14 mouse cellular contexts compared by ENCODE assay signal in genomic region chr10:63583798-63584374, GRCm38 (mm10).
DNase-seq lines count a peak whose midpoint lies in the region; ATAC-seq and TF ChIP-seq lines count a peak whose summit lies in the region.
"Had no signal": no experiment of that assay in that cellular context is flagged by ENCODE, and none has a peak within 500 bp of the region (broad histone marks: within the 10 kb centered on the region; RNA-seq: fewer than 3 reads in every experiment).

No protein-coding gene starts in this region.

- no peak for TF ChIP-seq CTCF in stomach, postnatal 0 days (IDR thresholded peaks at IDR 0.05; ENCODE audit: low read depth)
- TF ChIP-seq CTCF in forebrain, postnatal 0 days (IDR thresholded peaks at IDR 0.05; ENCODE audit: low read depth), result no peak
- TF ChIP-seq CTCF in layer of hippocampus, adult 2 months (conservative IDR thresholded peaks at IDR 0.05), result no peak

- H3K4me3 ChIP-seq in kidney, embryonic 15.5 days (replicated peaks), result peak overlapping the region; percentile 8; the same call in 1 of the 2 replicates
- H3K4me3 ChIP-seq in stomach, embryonic 14.5 days (ENCODE audit: low read depth, low read length), result no peak overlapping the region
- no peak overlapping the region for H3K4me3 ChIP-seq in stomach, postnatal 0 days (ENCODE audit: low read depth, low read length)
- H3K4me3 ChIP-seq in forebrain, postnatal 0 days (ENCODE audit: low read depth, low read length), result no peak overlapping the region; the same call in 1 of the 2 replicates
- H3K4me3 ChIP-seq in stomach, embryonic 16.5 days (replicated peaks; ENCODE audit: low read length), result no peak overlapping the region
- H3K4me3 ChIP-seq in layer of hippocampus, adult 2 months, result no peak overlapping the region
- H3K4me3 ChIP-seq: myocyte had no signal

- WGBS in kidney, embryonic 15.5 days, result 73% methylated on average over 20 of the region's 20 CpGs
- 63% methylated on average over 20 of the region's 20 CpGs for WGBS in stomach, embryonic 14.5 days
- 69% methylated on average over 20 of the region's 20 CpGs for WGBS in stomach, postnatal 0 days
- WGBS in forebrain, postnatal 0 days, result 80% methylated on average over 20 of the region's 20 CpGs
- whole genome bisulfite sequencing in stomach, embryonic 16.5 days, result 62% methylated on average over 20 of the region's 20 CpGs

- H3K4me2 ChIP-seq in kidney, embryonic 15.5 days, result peak overlapping the region; percentile 41
- H3K4me2 ChIP-seq in stomach, embryonic 14.5 days (replicated peaks; ENCODE audit: low read depth, low read length), result peak overlapping the region; percentile 22; the same call in 1 of the 2 replicates
- no peak overlapping the region for H3K4me2 ChIP-seq in stomach, postnatal 0 days (replicated peaks; ENCODE audit: low read depth)
- peak overlapping the region; percentile 6; the same call in 1 of the 2 replicates for H3K4me2 ChIP-seq in forebrain, postnatal 0 days (ENCODE audit: low read depth)
- peak overlapping the region; percentile 29 for H3K4me2 ChIP-seq in stomach, embryonic 16.5 days (ENCODE audit: low read depth, low read length)

- no peaks in the 10 kb centered on the region for H3K4me1 ChIP-seq in kidney, embryonic 15.5 days
- no peaks in the 10 kb centered on the region for H3K4me1 ChIP-seq in stomach, embryonic 14.5 days (ENCODE audit: control insufficient read depth, insufficient read depth, low read length)
- H3K4me1 ChIP-seq in stomach, postnatal 0 days (replicated peaks; ENCODE audit: control insufficient read depth, insufficient read depth), result no peaks in the 10 kb centered on the region
- no peaks in the 10 kb centered on the region for H3K4me1 ChIP-seq in forebrain, postnatal 0 days (ENCODE audit: insufficient read depth)
- no peaks in the 10 kb centered on the region for H3K4me1 ChIP-seq in stomach, embryonic 16.5 days (ENCODE audit: control insufficient read depth, insufficient read depth, low read length)

- H3K27ac ChIP-seq in kidney, embryonic 15.5 days, result no peak overlapping the region
- H3K27ac ChIP-seq in stomach, embryonic 14.5 days (ENCODE audit: low read length), result no peak overlapping the region
- H3K27ac ChIP-seq in stomach, postnatal 0 days (replicated peaks), result no peak overlapping the region
- H3K27ac ChIP-seq in forebrain, postnatal 0 days (ENCODE audit: low read depth, low read length), result no peak overlapping the region
- H3K27ac ChIP-seq in stomach, embryonic 16.5 days (ENCODE audit: low read length), result no peak overlapping the region
- no peak overlapping the region for H3K27ac ChIP-seq in layer of hippocampus, adult 2 months

- no peaks in the 10 kb centered on the region for H3K9me3 ChIP-seq in kidney, embryonic 15.5 days (replicated peaks)
- no peaks in the 10 kb centered on the region for H3K9me3 ChIP-seq in stomach, embryonic 14.5 days (ENCODE audit: control insufficient read depth, low read depth, low read length)
- no peaks in the 10 kb centered on the region for H3K9me3 ChIP-seq in stomach, postnatal 0 days (ENCODE audit: control insufficient read depth, low read length)
- no peaks in the 10 kb centered on the region for H3K9me3 ChIP-seq in forebrain, postnatal 0 days (ENCODE audit: low read length)
- no peaks in the 10 kb centered on the region for H3K9me3 ChIP-seq in stomach, embryonic 16.5 days (replicated peaks; ENCODE audit: control insufficient read depth, low read length)

- H3K9ac ChIP-seq in kidney, embryonic 15.5 days, result no peak overlapping the region
- no peak overlapping the region for H3K9ac ChIP-seq in stomach, embryonic 14.5 days (replicated peaks; ENCODE audit: low read depth, low read length)
- no peak overlapping the region for H3K9ac ChIP-seq in stomach, postnatal 0 days (ENCODE audit: low read length)
- H3K9ac ChIP-seq in forebrain, postnatal 0 days, result no peak overlapping the region
- no peak overlapping the region for H3K9ac ChIP-seq in stomach, embryonic 16.5 days (ENCODE audit: low read length)

- TF ChIP-seq EP300 in stomach, postnatal 0 days (optimal IDR thresholded peaks at IDR 0.05), result no peak

- no peak; the same call in 1 of the 2 replicates for ATAC-seq in kidney, embryonic 15.5 days (replicated peaks; ENCODE audit: low FRiP score)
- no peak for ATAC-seq in stomach, embryonic 14.5 days (ENCODE audit: insufficient number of reproducible peaks, insufficient read depth, low FRiP score, low read depth)
- no peak for ATAC-seq in stomach, postnatal 0 days (ENCODE audit: low FRiP score, low TSS enrichment)
- no peak for ATAC-seq in forebrain, postnatal 0 days
- no peak for ATAC-seq in stomach, embryonic 16.5 days (ENCODE audit: insufficient read depth, low FRiP score)
- ATAC-seq: lung, postnatal 0 days had no signal

- DNase-seq in kidney, postnatal 10 days, result no peak
- DNase-seq in stomach, postnatal 0 days (ENCODE audit: low spot score), result no peak
- DNase-seq in forebrain, postnatal 0 days, result no peak
- no peak for DNase-seq in layer of hippocampus, adult 2 months (ENCODE audit: low spot score in 2 of 2)
- DNase-seq: embryo, embryonic 11 days; kidney, postnatal 4 days; right cerebral cortex, postnatal 25 days; thymus, adult 2 months had no signal

- peaks cover 9% of the 10 kb centered on the region for H3K27me3 ChIP-seq in kidney, embryonic 15.5 days
- no peaks in the 10 kb centered on the region for H3K27me3 ChIP-seq in stomach, embryonic 14.5 days (ENCODE audit: control insufficient read depth, insufficient read depth, low read length)
- no peaks in the 10 kb centered on the region for H3K27me3 ChIP-seq in stomach, postnatal 0 days (ENCODE audit: control insufficient read depth, insufficient read depth, low read length)
- no peaks in the 10 kb centered on the region for H3K27me3 ChIP-seq in forebrain, postnatal 0 days (ENCODE audit: insufficient read depth, low read length)
- H3K27me3 ChIP-seq in stomach, embryonic 16.5 days (ENCODE audit: control insufficient read depth, insufficient read depth, low read length), result no peaks in the 10 kb centered on the region

- H3K36me3 ChIP-seq in kidney, embryonic 15.5 days, result no peaks in the 10 kb centered on the region
- H3K36me3 ChIP-seq in stomach, embryonic 14.5 days (ENCODE audit: control insufficient read depth, insufficient read depth, low read length), result no peaks in the 10 kb centered on the region
- H3K36me3 ChIP-seq in stomach, postnatal 0 days (ENCODE audit: control insufficient read depth, insufficient read depth, low read length), result no peaks in the 10 kb centered on the region
- H3K36me3 ChIP-seq in forebrain, postnatal 0 days (ENCODE audit: insufficient read depth), result no peaks in the 10 kb centered on the region
- no peaks in the 10 kb centered on the region for H3K36me3 ChIP-seq in stomach, embryonic 16.5 days (ENCODE audit: control insufficient read depth, insufficient read depth, low read length)
- H3K36me3 ChIP-seq: G1E had no signal
